Mouse (Mus musculus) lung, postnatal 0 days (tissue): Measurements from ENCODE around the gene Lyrm2. TPM values are rescaled to one million over a fixed set of nuclear protein-coding genes. Genes with fewer than 3 reads are reported as not detected.

Experiments used
- ATAC-seq: fragments of 200-750 bp; cut with Nextera tagmentation; 2 replicates; pipeline ENCODE4 v1.8.0; 2017; ENCODE audit warnings: moderate library complexity
- DNase-seq: peaks from one replicate; pipeline ENCODE4 v3.0.0-alpha.2; 2016; ENCODE audit warnings: low spot score
- H3K27ac ChIP-seq: fragments of 300-500 bp; sonication (generic); 2 replicates; pipeline ENCODE4 v1.5.1; 2014; ENCODE audit warnings: antibody characterized with exemption, mild to moderate bottlenecking, low read length, mixed read lengths
- H3K27me3 ChIP-seq: fragments of 300-500 bp; sonication (generic); replicated peaks from 2 replicates; pipeline ENCODE4 v1.6.1; 2014; ENCODE audit warnings: low read length, mixed read lengths; ENCODE audit not compliant: insufficient read depth
- H3K36me3 ChIP-seq: fragments of 300-500 bp; sonication (generic); 2 replicates; pipeline ENCODE4 v1.6.1; 2014; ENCODE audit warnings: low read length, mixed read lengths; ENCODE audit not compliant: insufficient read depth
- H3K4me1 ChIP-seq: fragments of 300-500 bp; sonication (generic); 2 replicates; pipeline ENCODE4 v1.6.1; 2014; ENCODE audit warnings: antibody characterized with exemption, low read depth, low read length, mixed read lengths; ENCODE audit not compliant: insufficient read depth
- H3K4me2 ChIP-seq: fragments of 300-500 bp; sonication (generic); replicated peaks from 2 replicates; pipeline ENCODE4 v1.6.1; 2014; ENCODE audit warnings: low read depth, mild to moderate bottlenecking, low read length, moderate library complexity, mixed read lengths
- H3K4me3 ChIP-seq: fragments of 300-500 bp; sonication (generic); 2 replicates; pipeline ENCODE4 v1.5.1; 2014; ENCODE audit warnings: low read depth, low read length
- H3K9ac ChIP-seq: fragments of 300-500 bp; sonication (generic); replicated peaks from 2 replicates; pipeline ENCODE4 v1.6.1; 2014; ENCODE audit warnings: low read depth, mild to moderate bottlenecking
- H3K9me3 ChIP-seq: fragments of 300-500 bp; sonication (generic); 2 replicates; pipeline ENCODE4 v1.6.1; 2016; ENCODE audit warnings: low read length, mixed read lengths
- CTCF ChIP-seq: IDR thresholded peaks from 2 replicates; pipeline ENCODE4 v1.5.1; 2016; ENCODE audit warnings: antibody characterized with exemption, mild to moderate bottlenecking
- EP300 ChIP-seq: IDR thresholded peaks from 2 replicates; pipeline ENCODE4 v1.6.1; 2016; ENCODE audit warnings: antibody characterized with exemption, mild to moderate bottlenecking, control low read depth
- WGBS: fragments of 180-500 bp; shearing (Covaris S2); extraction: QIAGEN DNeasy Blood & Tissue Kit; methylation state at CpG from one replicate; pipeline ENCODE4 v1.1.7; 2014; 5-methylcytosine and 5-hydroxymethylcytosine counted together
- polyA plus RNA-seq: library from polyadenylated mRNA; unstranded; fragments of >200 nt; fragmentation: Nextera tagmentation; extraction: Ambion mirVana; gene quantifications from 2 replicates; pipeline ENCODE4 v1.2.1, GENCODE M21; 2015

Gene Lyrm2
- 92.5 and 95.1 TPM in 2 replicates for polyA plus RNA-seq

DNA sequence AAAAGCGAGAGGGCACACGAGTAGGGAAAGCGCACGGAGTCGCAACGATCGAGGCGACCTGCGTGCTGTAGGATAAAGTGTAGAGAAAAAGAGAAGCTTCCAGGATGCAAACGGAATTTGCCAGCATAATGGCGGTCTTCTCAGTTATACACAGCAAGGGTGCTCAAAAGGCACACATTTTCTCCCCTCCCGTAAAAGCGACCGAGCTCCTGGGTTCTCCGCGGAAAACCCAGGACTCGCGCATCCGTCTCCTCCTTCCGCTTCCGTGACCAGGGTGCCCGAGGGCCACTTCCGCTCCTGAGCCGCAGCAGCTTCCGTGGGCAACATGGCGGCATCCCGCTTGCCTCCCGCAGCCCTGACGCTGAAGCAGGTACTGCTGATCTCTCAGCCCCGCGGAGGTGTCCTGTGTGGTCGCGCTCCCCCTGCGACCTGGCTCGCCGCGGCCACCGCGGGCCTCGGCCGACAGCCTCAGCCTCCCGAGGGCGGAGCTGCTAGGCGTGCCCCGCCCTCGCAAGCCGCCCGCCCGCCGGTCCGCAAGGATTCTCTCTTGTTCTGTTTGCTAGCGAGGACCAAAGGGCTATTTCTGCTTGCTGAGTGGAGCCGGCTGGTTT is at the start of gene Lyrm2:
Gene Lyrm2 (plus strand): TSS at position 288 of the 611 bp plus-strand sequence.
- H3K9me3 ChIP-seq: no peaks in the 10 kb centered on the region
- peak within 1 kb of the TSS; percentile 69 for H3K4me2 ChIP-seq
- 3% methylated on average over 50 of the region's 53 CpGs for WGBS
- H3K4me1 ChIP-seq: 0 out of 2 replicates have a peak, but pooled peaks cover 5% of the 10 kb centered on the region
- ATAC-seq (peak; percentile 95), DNase-seq (peak; percentile 86)
- H3K36me3 ChIP-seq: no peaks in the 10 kb centered on the region
- no peaks in the 10 kb centered on the region for H3K27me3 ChIP-seq
- H3K27ac ChIP-seq: peak within 1 kb of the TSS; percentile 94
- H3K9ac ChIP-seq: peak within 1 kb of the TSS; percentile 75
- TF ChIP-seq CTCF (no peak), EP300 (0 out of 2 replicates have a peak, but pooled peaks have one; percentile 18)
- peak within 1 kb of the TSS; percentile 94 for H3K4me3 ChIP-seq

- Histone ChIP-seq H3K36me3 (peaks cover 9% of the 10 kb centered on the region), H3K4me1 (no peaks in the 10 kb centered on the region), H3K4me3 (no peak overlapping the region), H3K4me2 (no peak overlapping the region), H3K27ac (no peak overlapping the region), H3K9ac (no peak overlapping the region), H3K9me3 (no peaks in the 10 kb centered on the region), H3K27me3 (no peaks in the 10 kb centered on the region)
- no peak for DNase-seq
- ATAC-seq: no peak
- WGBS: 84% methylated on average over 1 of the region's 1 CpGs
- no peak for TF ChIP-seq CTCF
- no peak for TF ChIP-seq EP300
Measured at GRCm38 (mm10) chr4:32750711-32751110, 49.3 kb upstream of the Lyrm2 start.

DNA sequence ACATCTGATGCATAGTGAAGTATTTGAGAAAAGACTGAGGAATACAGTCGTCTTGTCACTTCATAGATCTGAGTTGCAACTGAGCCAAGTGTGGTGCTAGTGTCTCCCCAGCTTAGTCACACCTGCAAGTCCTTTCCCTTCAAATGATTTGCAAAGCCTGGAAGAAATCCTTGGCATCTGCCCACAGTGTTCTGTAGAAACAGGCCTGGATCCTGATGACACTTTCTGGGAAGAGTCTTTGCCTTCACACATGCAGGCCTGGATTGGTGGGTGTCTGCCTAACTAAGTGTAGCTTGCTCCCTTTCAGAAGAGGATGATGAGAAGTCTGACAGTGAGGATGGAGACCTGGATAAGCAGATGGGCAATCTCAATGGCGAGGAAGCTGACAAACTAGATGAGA is 42.6 kb upstream of the Lyrm2 start:
- no peak overlapping the region for H3K4me2 ChIP-seq
- no peaks in the 10 kb centered on the region for H3K27me3 ChIP-seq
- H3K27ac ChIP-seq: no peak overlapping the region
- DNase-seq (no peak), ATAC-seq (no peak)
- TF ChIP-seq CTCF (no peak), EP300 (no peak)
- no peaks in the 10 kb centered on the region for H3K9me3 ChIP-seq
- WGBS: 89% methylated on average over 2 of the region's 2 CpGs
- no peak overlapping the region for H3K9ac ChIP-seq
- H3K36me3 ChIP-seq: no peaks in the 10 kb centered on the region; the same call in 1 of the 2 replicates
- no peaks in the 10 kb centered on the region for H3K4me1 ChIP-seq
- no peak overlapping the region for H3K4me3 ChIP-seq

DNA sequence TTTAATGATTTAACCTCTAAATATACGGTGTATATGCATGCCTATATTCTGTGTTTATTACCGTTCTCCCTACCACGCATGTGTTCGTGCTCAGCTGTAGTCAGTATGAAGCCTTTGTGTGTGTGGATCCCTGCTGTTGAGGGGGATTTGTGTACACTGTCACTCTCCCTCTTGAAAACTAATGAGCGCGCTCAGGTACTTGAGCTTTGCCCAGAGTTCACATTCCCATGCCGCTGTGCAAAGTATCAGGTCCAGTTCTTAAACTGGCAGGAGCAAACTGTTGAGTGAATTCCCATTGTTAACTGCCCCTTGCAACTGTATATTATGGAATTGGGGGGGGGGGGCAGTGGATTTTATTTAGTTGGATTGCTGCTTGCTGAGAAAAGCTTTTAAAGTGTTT is 32.6 kb upstream of the Lyrm2 start:
- no peak for DNase-seq
- 76% methylated on average over 7 of the region's 7 CpGs for WGBS
- H3K4me1 ChIP-seq: no peaks in the 10 kb centered on the region
- no peak overlapping the region for H3K4me3 ChIP-seq
- peaks cover 9% of the 10 kb centered on the region; the same call in 1 of the 2 replicates for H3K36me3 ChIP-seq
- no peak for ATAC-seq
- TF ChIP-seq EP300 (no peak), CTCF (no peak)
- no peaks in the 10 kb centered on the region for H3K27me3 ChIP-seq
- H3K9me3 ChIP-seq: no peaks in the 10 kb centered on the region
- no peak overlapping the region for H3K4me2 ChIP-seq
- H3K9ac ChIP-seq: no peak overlapping the region
- H3K27ac ChIP-seq: no peak overlapping the region

DNA sequence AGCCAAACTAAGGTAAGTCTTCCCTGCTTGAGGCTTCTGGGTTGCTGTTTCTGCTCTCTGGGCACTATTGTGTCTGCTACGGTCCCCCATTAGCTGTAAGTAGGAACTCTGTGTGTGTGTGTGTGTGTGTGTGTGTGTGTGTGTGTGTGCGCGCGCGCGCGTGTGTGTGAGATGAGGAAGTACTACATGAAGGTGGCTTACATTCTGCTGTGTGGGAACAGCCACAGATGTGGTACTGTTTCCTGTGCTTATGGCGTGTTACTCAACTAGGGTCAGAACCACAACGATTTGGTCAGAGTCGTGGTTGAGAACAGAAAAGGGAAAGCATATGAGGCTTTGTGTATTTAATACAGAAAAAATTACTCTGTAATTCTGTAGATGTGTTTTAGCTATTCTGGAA is 32.0 kb upstream of the Lyrm2 start:
- ATAC-seq (no peak), DNase-seq (no peak)
- no peak overlapping the region for H3K4me3 ChIP-seq
- TF ChIP-seq EP300 (no peak), CTCF (no peak)
- H3K9me3 ChIP-seq: no peaks in the 10 kb centered on the region
- WGBS: 85% methylated on average over 10 of the region's 10 CpGs
- H3K4me1 ChIP-seq: no peaks in the 10 kb centered on the region
- no peaks in the 10 kb centered on the region for H3K27me3 ChIP-seq
- H3K36me3 ChIP-seq: peaks cover 11% of the 10 kb centered on the region
- no peak overlapping the region for H3K4me2 ChIP-seq
- H3K9ac ChIP-seq: no peak overlapping the region
- H3K27ac ChIP-seq: no peak overlapping the region

- WGBS: 98% methylated on average over 7 of the region's 7 CpGs
- Histone ChIP-seq H3K4me2 (no peak overlapping the region), H3K36me3 (peaks cover 16% of the 10 kb centered on the region), H3K9me3 (no peaks in the 10 kb centered on the region), H3K9ac (no peak overlapping the region), H3K4me3 (no peak overlapping the region), H3K27me3 (no peaks in the 10 kb centered on the region), H3K27ac (no peak overlapping the region), H3K4me1 (no peaks in the 10 kb centered on the region)
- TF ChIP-seq EP300 (no peak), CTCF (peak; percentile 47)
- DNase-seq: no peak
- ATAC-seq: no peak
Measured at GRCm38 (mm10) chr4:32770284-32770810, 29.7 kb upstream of the Lyrm2 start.
